Mouse (Mus musculus): Measurements from ENCODE around the gene Akap6. TPM values are rescaled to one million over a fixed set of nuclear protein-coding genes. Genes with fewer than 3 reads are reported as not detected.
"Not testable (repeated sequence)": the region's sequence is repeated elsewhere in the genome, so short reads cannot be mapped to it uniquely, and the experiment has no call there.

Gene Akap6
- polyA plus RNA-seq, 1 experiment from 2014 or later, result 0.02 TPM

DNA sequence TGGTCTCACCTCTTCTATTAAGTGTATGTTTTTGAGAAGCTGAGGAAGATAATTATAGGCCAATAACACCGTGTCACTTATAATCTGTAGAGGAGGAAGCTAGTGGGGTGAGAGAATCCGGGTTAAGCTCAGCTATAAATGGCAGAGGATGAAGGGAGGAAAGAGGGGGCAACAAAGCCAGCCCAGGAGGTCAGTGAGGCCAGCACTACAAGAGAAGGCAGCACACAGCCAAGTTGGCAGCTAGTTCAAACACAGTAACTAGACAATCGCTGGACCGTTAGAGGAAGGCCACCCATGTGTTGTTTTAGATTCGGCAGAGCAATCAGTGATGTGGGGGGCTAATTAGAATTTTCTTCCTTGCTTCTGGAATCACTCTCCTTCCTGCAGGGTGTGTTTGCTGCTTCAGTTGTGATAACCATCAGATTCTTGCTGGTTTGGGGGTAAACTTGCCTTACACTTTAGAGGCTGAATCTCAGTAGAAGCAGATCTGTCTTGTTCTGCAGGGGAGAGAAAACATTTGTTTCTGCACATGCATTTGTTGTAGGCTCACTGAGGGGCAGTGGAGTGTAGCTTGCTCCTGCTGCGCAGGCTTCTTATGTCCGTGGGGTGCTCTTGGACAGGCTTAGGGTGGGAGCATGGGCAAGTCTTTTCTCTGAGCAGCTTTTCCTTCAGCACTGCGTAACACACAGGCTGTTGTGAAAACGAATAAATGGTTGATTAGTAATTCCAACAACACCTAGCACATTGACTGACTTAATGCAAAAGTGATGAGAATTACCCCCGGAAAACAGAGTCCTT lies 27.4 kb downstream of the Akap6 start:
- Histone ChIP-seq H3K4me2 (ENCODE audit: low read depth, low read length) (no peak overlapping the region), H3K36me3 (replicated peaks; ENCODE audit: insufficient read depth, low read length) (no peaks in the 10 kb centered on the region), H3K4me3 (ENCODE audit: low read depth, low read length) (no peak overlapping the region), H3K9me3 (ENCODE audit: low read length) (no peaks in the 10 kb centered on the region), H3K9ac (replicated peaks) (no peak overlapping the region), H3K27me3 (ENCODE audit: insufficient read depth, low read length) (no peaks in the 10 kb centered on the region), H3K4me1 (ENCODE audit: insufficient read depth) (no peaks in the 10 kb centered on the region), H3K27ac (ENCODE audit: low read depth) (no peak overlapping the region)
- WGBS (ENCODE audit: insufficient replicate concordance), result 69% methylated on average over 10 of the region's 10 CpGs
- ATAC-seq (no peak), DNase-seq (no peak)
- TF ChIP-seq EP300 (IDR thresholded peaks at IDR 0.05; ENCODE audit: low read depth), result no peak
- TF ChIP-seq CTCF (IDR thresholded peaks at IDR 0.05; ENCODE audit: low read depth), result no peak

DNA sequence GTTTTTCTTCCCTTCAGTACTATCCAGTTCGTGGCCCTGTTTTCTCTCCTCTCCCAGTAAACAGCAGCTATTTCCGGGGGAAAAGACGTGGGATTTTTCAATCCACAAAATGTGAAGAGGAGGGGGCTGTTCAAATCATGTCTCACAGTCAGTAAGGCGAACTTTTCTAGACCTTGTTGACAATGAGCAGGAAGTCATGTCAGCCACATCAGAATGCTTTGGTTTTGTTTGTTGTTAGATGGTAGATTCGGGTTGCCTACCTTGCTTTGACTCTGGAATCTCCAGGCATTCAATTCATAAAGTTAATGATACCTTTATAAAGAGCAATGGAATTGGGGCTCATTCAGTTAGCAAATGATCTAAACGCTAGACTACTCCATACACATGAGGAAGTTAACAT lies 30.2 kb downstream of the Akap6 start:
- Histone ChIP-seq H3K36me3 (replicated peaks; ENCODE audit: insufficient read depth, low read length) (no peaks in the 10 kb centered on the region), H3K27ac (ENCODE audit: low read depth) (no peak overlapping the region), H3K9me3 (ENCODE audit: low read length) (no peaks in the 10 kb centered on the region), H3K4me2 (ENCODE audit: low read depth, low read length) (no peak overlapping the region), H3K4me1 (ENCODE audit: insufficient read depth) (no peaks in the 10 kb centered on the region), H3K9ac (replicated peaks) (no peak overlapping the region), H3K27me3 (ENCODE audit: insufficient read depth, low read length) (no peaks in the 10 kb centered on the region), H3K4me3 (ENCODE audit: low read depth, low read length) (no peak overlapping the region)
- TF ChIP-seq CTCF (IDR thresholded peaks at IDR 0.05; ENCODE audit: low read depth) (no peak), EP300 (IDR thresholded peaks at IDR 0.05; ENCODE audit: low read depth) (no peak)
- DNase-seq, result no peak
- 71% methylated on average over 6 of the region's 6 CpGs for WGBS (ENCODE audit: insufficient replicate concordance)
- ATAC-seq, result no peak

DNA sequence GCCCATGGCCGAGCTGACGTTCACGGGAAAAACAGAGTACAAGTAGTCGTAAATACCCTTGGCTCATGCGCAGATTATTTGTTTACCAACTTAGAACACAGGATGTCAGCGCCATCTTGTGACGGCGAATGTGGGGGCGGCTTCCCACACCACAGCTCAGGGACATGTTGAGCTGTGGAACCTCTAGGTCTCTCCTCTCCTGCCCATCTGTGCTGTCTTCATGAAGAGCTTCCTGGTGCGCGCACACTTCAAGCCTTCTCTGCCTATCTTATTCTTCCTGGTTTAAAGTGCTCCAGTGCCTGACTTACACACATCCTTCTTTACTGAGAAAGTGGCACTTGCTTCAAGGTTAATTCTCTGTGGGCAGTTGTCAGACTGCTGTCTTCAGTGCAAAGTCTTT lies 36.0 kb downstream of the Akap6 start:
- not testable (repeated sequence) for H3K9ac ChIP-seq (replicated peaks); DNase-seq; ATAC-seq; H3K27me3 ChIP-seq (ENCODE audit: insufficient read depth, low read length); H3K36me3 ChIP-seq (replicated peaks; ENCODE audit: insufficient read depth, low read length); H3K9me3 ChIP-seq (ENCODE audit: low read length); H3K4me3 ChIP-seq (ENCODE audit: low read depth, low read length); H3K27ac ChIP-seq (ENCODE audit: low read depth); H3K4me2 ChIP-seq (ENCODE audit: low read depth, low read length); H3K4me1 ChIP-seq (ENCODE audit: insufficient read depth)
- 90% methylated on average over 6 of the region's 11 CpGs for WGBS (ENCODE audit: insufficient replicate concordance)

- Histone ChIP-seq H3K27ac (ENCODE audit: low read depth) (no peak overlapping the region), H3K4me1 (ENCODE audit: insufficient read depth) (no peaks in the 10 kb centered on the region), H3K9ac (replicated peaks) (no peak overlapping the region), H3K4me2 (ENCODE audit: low read depth, low read length) (no peak overlapping the region), H3K9me3 (ENCODE audit: low read length) (no peaks in the 10 kb centered on the region), H3K27me3 (ENCODE audit: insufficient read depth, low read length) (no peaks in the 10 kb centered on the region), H3K4me3 (ENCODE audit: low read depth, low read length) (no peak overlapping the region), H3K36me3 (replicated peaks; ENCODE audit: insufficient read depth, low read length) (no peaks in the 10 kb centered on the region)
- DNase-seq (no peak), ATAC-seq (no peak)
- 80% methylated on average over 1 of the region's 1 CpGs for WGBS (ENCODE audit: insufficient replicate concordance)
- TF ChIP-seq CTCF (IDR thresholded peaks at IDR 0.05; ENCODE audit: low read depth) (no peak), EP300 (IDR thresholded peaks at IDR 0.05; ENCODE audit: low read depth) (no peak)
Observed at GRCm38 (mm10) chr12:52737151-52737550, 38.0 kb downstream of the Akap6 start.

DNA sequence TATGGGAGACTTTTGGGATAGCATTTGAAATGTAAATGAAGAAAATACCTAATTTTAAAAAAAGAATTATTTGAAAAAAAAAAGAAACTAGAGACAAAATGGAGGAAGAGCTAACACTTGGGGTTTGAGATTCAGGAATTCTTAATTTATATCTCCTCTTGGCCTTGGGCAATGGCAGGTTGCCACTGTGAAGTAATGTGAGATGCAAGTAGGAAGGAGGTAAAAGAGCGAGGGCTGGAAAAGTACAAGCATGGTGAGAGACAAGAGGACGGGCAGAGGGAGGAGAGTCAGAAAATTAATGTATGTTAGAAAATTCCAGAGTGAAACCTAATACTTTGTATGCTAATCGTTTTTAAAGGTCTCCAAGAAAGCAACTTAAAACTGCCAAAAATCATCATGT lies 40.1 kb downstream of the Akap6 start:
- DNase-seq (no peak), ATAC-seq (no peak)
- Histone ChIP-seq H3K9ac (replicated peaks) (no peak overlapping the region), H3K36me3 (replicated peaks; ENCODE audit: insufficient read depth, low read length) (no peaks in the 10 kb centered on the region), H3K27ac (ENCODE audit: low read depth) (no peak overlapping the region), H3K4me1 (ENCODE audit: insufficient read depth) (no peaks in the 10 kb centered on the region), H3K9me3 (ENCODE audit: low read length) (no peaks in the 10 kb centered on the region), H3K4me3 (ENCODE audit: low read depth, low read length) (no peak overlapping the region), H3K4me2 (ENCODE audit: low read depth, low read length) (no peak overlapping the region), H3K27me3 (ENCODE audit: insufficient read depth, low read length) (no peaks in the 10 kb centered on the region)
- no peak for TF ChIP-seq CTCF (IDR thresholded peaks at IDR 0.05; ENCODE audit: low read depth)
- no peak for TF ChIP-seq EP300 (IDR thresholded peaks at IDR 0.05; ENCODE audit: low read depth)
- 74% methylated on average over 3 of the region's 3 CpGs for WGBS (ENCODE audit: insufficient replicate concordance)

DNA sequence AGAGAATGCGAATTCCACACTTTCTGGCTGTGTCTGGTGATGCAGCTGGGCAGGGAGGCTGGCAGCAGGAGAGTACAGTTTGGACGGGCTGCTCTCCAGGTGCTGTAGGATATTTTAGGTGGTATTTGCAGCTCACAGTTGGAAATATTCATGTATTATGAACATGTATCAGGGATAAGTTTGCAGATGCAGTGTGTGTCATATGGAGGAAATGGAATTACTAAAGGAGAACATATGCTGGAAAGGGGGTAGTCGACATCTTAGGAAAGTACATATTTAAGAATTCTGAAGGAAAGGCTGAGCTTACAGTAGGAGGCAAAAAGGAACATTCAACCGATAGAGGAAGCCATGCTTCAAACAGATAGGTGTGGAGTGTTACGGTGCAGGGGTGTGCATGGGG lies 42.6 kb downstream of the Akap6 start:
- H3K27ac ChIP-seq (ENCODE audit: low read depth), result no peak overlapping the region
- H3K4me1 ChIP-seq (ENCODE audit: insufficient read depth), result no peaks in the 10 kb centered on the region
- TF ChIP-seq EP300 (IDR thresholded peaks at IDR 0.05; ENCODE audit: low read depth), result no peak
- TF ChIP-seq CTCF (IDR thresholded peaks at IDR 0.05; ENCODE audit: low read depth), result no peak
- no peak overlapping the region for H3K4me2 ChIP-seq (ENCODE audit: low read depth, low read length)
- H3K4me3 ChIP-seq (ENCODE audit: low read depth, low read length), result no peak overlapping the region
- H3K9me3 ChIP-seq (ENCODE audit: low read length), result no peaks in the 10 kb centered on the region
- no peaks in the 10 kb centered on the region for H3K27me3 ChIP-seq (ENCODE audit: insufficient read depth, low read length)
- no peak for DNase-seq
- no peak for ATAC-seq
- no peak overlapping the region for H3K9ac ChIP-seq (replicated peaks)
- 74% methylated on average over 5 of the region's 5 CpGs for WGBS (ENCODE audit: insufficient replicate concordance)
- no peaks in the 10 kb centered on the region for H3K36me3 ChIP-seq (replicated peaks; ENCODE audit: insufficient read depth, low read length)
